Mouse (Mus musculus): Measurements from ENCODE around the gene Plcg2. TPM values are rescaled to one million over a fixed set of nuclear protein-coding genes. Genes with fewer than 3 reads are reported as not detected.
A peak's percentile ranks its signal among the peaks of the same experiment; 100 is the strongest.

Plcg2 gene
- polyA plus RNA-seq, 1 experiment from 2014 or later: 3.8 TPM

GRCm38 (mm10) chr8:117637462-117637861 lies 139.4 kb downstream of the Plcg2 start:
- ATAC-seq (ENCODE audit: insufficient number of reproducible peaks, low FRiP score, low TSS enrichment, low read depth): no peak
- Histone ChIP-seq H3K4me2 (replicated peaks) (no peak overlapping the region), H3K4me1 (no peaks in the 10 kb centered on the region), H3K9me3 (replicated peaks) (no peaks in the 10 kb centered on the region), H3K27me3 (no peaks in the 10 kb centered on the region), H3K36me3 (no peaks in the 10 kb centered on the region), H3K4me3 (replicated peaks) (no peak overlapping the region), H3K27ac (replicated peaks) (no peak overlapping the region), H3K9ac (no peak overlapping the region)
- WGBS: 64% methylated on average over 3 of the region's 3 CpGs

GRCm38 (mm10) chr8:117639631-117640030 lies 141.5 kb downstream of the Plcg2 start:
- no peaks in the 10 kb centered on the region for H3K27me3 ChIP-seq
- no peak overlapping the region for H3K4me3 ChIP-seq (replicated peaks)
- H3K36me3 ChIP-seq: no peaks in the 10 kb centered on the region
- 91% methylated on average over 9 of the region's 9 CpGs for WGBS
- no peak for ATAC-seq (ENCODE audit: insufficient number of reproducible peaks, low FRiP score, low TSS enrichment, low read depth)
- H3K9ac ChIP-seq: no peak overlapping the region
- no peaks in the 10 kb centered on the region for H3K4me1 ChIP-seq
- H3K27ac ChIP-seq (replicated peaks): no peak overlapping the region
- no peak overlapping the region for H3K4me2 ChIP-seq (replicated peaks)
- H3K9me3 ChIP-seq (replicated peaks): no peaks in the 10 kb centered on the region

- H3K4me3 ChIP-seq (replicated peaks): no peak overlapping the region
- no peaks in the 10 kb centered on the region for H3K27me3 ChIP-seq
- H3K9ac ChIP-seq: no peak overlapping the region
- H3K4me1 ChIP-seq: no peaks in the 10 kb centered on the region
- H3K36me3 ChIP-seq: no peaks in the 10 kb centered on the region
- H3K27ac ChIP-seq (replicated peaks): no peak overlapping the region
- no peaks in the 10 kb centered on the region for H3K9me3 ChIP-seq (replicated peaks)
- H3K4me2 ChIP-seq (replicated peaks): no peak overlapping the region
- ATAC-seq (ENCODE audit: insufficient number of reproducible peaks, low FRiP score, low TSS enrichment, low read depth): no peak
- whole genome bisulfite sequencing: 65% methylated on average over 5 of the region's 5 CpGs
Measured at GRCm38 (mm10) chr8:117645486-117645885, 147.4 kb downstream of the Plcg2 start.

- Histone ChIP-seq H3K27ac (replicated peaks) (no peak overlapping the region), H3K4me3 (replicated peaks) (no peak overlapping the region), H3K9me3 (replicated peaks) (no peaks in the 10 kb centered on the region), H3K9ac (no peak overlapping the region), H3K4me1 (no peaks in the 10 kb centered on the region), H3K36me3 (no peaks in the 10 kb centered on the region), H3K4me2 (replicated peaks) (no peak overlapping the region), H3K27me3 (no peaks in the 10 kb centered on the region)
- 57% methylated on average over 2 of the region's 2 CpGs for WGBS
- no peak for ATAC-seq (ENCODE audit: insufficient number of reproducible peaks, low FRiP score, low TSS enrichment, low read depth)
Measured at GRCm38 (mm10) chr8:117646020-117646419, 147.9 kb downstream of the Plcg2 start.

GRCm38 (mm10) chr8:117646440-117646839 lies 148.3 kb downstream of the Plcg2 start:
- H3K4me1 ChIP-seq: no peaks in the 10 kb centered on the region
- 64% methylated on average over 5 of the region's 5 CpGs for WGBS
- H3K36me3 ChIP-seq: no peaks in the 10 kb centered on the region
- H3K9ac ChIP-seq: no peak overlapping the region
- no peak overlapping the region for H3K4me3 ChIP-seq (replicated peaks)
- no peaks in the 10 kb centered on the region for H3K9me3 ChIP-seq (replicated peaks)
- no peak overlapping the region for H3K4me2 ChIP-seq (replicated peaks)
- no peak for ATAC-seq (ENCODE audit: insufficient number of reproducible peaks, low FRiP score, low TSS enrichment, low read depth)
- H3K27ac ChIP-seq (replicated peaks): no peak overlapping the region
- H3K27me3 ChIP-seq: no peaks in the 10 kb centered on the region

GRCm38 (mm10) chr8:117652318-117652717 lies 154.2 kb downstream of the Plcg2 start:
- Histone ChIP-seq H3K9me3 (replicated peaks) (no peaks in the 10 kb centered on the region), H3K9ac (no peak overlapping the region), H3K27me3 (no peaks in the 10 kb centered on the region), H3K4me1 (no peaks in the 10 kb centered on the region), H3K36me3 (no peaks in the 10 kb centered on the region), H3K27ac (replicated peaks) (no peak overlapping the region), H3K4me2 (replicated peaks) (no peak overlapping the region), H3K4me3 (replicated peaks) (no peak overlapping the region)
- 0 out of 2 replicates have a peak, but pooled peaks have one; percentile 39 for ATAC-seq (ENCODE audit: insufficient number of reproducible peaks, low FRiP score, low TSS enrichment, low read depth)
- WGBS: 94% methylated on average over 1 of the region's 1 CpGs

GRCm38 (mm10) chr8:117658990-117659389 lies 160.9 kb downstream of the Plcg2 start:
- Histone ChIP-seq H3K9me3 (replicated peaks) (no peaks in the 10 kb centered on the region), H3K4me1 (peaks cover 7% of the 10 kb centered on the region), H3K4me3 (replicated peaks) (no peak overlapping the region), H3K36me3 (no peaks in the 10 kb centered on the region), H3K9ac (no peak overlapping the region), H3K27me3 (no peaks in the 10 kb centered on the region), H3K4me2 (replicated peaks) (no peak overlapping the region), H3K27ac (replicated peaks) (no peak overlapping the region)
- ATAC-seq (ENCODE audit: insufficient number of reproducible peaks, low FRiP score, low TSS enrichment, low read depth): no peak
- WGBS: 69% methylated on average over 7 of the region's 7 CpGs

- peak; percentile 70; the same call in 1 of the 2 replicates for ATAC-seq (ENCODE audit: insufficient number of reproducible peaks, low FRiP score, low TSS enrichment, low read depth)
- Histone ChIP-seq H3K9ac (no peak overlapping the region), H3K9me3 (replicated peaks) (no peaks in the 10 kb centered on the region), H3K36me3 (no peaks in the 10 kb centered on the region), H3K27ac (replicated peaks) (no peak overlapping the region), H3K4me2 (replicated peaks) (0 out of 2 replicates have a peak overlapping the region, but pooled peaks have one; percentile 4), H3K4me1 (peaks cover 7% of the 10 kb centered on the region), H3K27me3 (no peaks in the 10 kb centered on the region), H3K4me3 (replicated peaks) (no peak overlapping the region)
- 27% methylated on average over 11 of the region's 11 CpGs for WGBS
Measured at GRCm38 (mm10) chr8:117660358-117661031, 162.4 kb downstream of the Plcg2 start.

GRCm38 (mm10) chr8:117667349-117668124 lies 169.4 kb downstream of the Plcg2 start:
- no peaks in the 10 kb centered on the region for H3K9me3 ChIP-seq (replicated peaks)
- 65% methylated on average over 13 of the region's 13 CpGs for WGBS
- H3K4me2 ChIP-seq (replicated peaks): no peak overlapping the region
- no peak; the same call in 1 of the 2 replicates for ATAC-seq (ENCODE audit: insufficient number of reproducible peaks, low FRiP score, low TSS enrichment, low read depth)
- no peak overlapping the region for H3K27ac ChIP-seq (replicated peaks)
- H3K9ac ChIP-seq: no peak overlapping the region
- H3K27me3 ChIP-seq: no peaks in the 10 kb centered on the region
- no peaks in the 10 kb centered on the region for H3K36me3 ChIP-seq
- H3K4me3 ChIP-seq (replicated peaks): no peak overlapping the region
- peaks cover 7% of the 10 kb centered on the region; the same call in 1 of the 2 replicates for H3K4me1 ChIP-seq

GRCm38 (mm10) chr8:117670461-117670860 lies 172.4 kb downstream of the Plcg2 start:
- Histone ChIP-seq H3K27ac (replicated peaks) (no peak overlapping the region), H3K4me3 (replicated peaks) (0 out of 2 replicates have a peak overlapping the region, but pooled peaks have one; percentile 6), H3K27me3 (no peaks in the 10 kb centered on the region), H3K36me3 (no peaks in the 10 kb centered on the region), H3K9me3 (replicated peaks) (no peaks in the 10 kb centered on the region), H3K4me2 (replicated peaks) (0 out of 2 replicates have a peak overlapping the region, but pooled peaks have one; percentile 17), H3K4me1 (peaks cover 12% of the 10 kb centered on the region), H3K9ac (no peak overlapping the region)
- ATAC-seq (ENCODE audit: insufficient number of reproducible peaks, low FRiP score, low TSS enrichment, low read depth): no peak
- 6% methylated on average over 11 of the region's 11 CpGs for WGBS

- Histone ChIP-seq H3K4me2 (replicated peaks) (no peak overlapping the region), H3K36me3 (no peaks in the 10 kb centered on the region), H3K27me3 (no peaks in the 10 kb centered on the region), H3K4me1 (peaks cover 12% of the 10 kb centered on the region), H3K4me3 (replicated peaks) (no peak overlapping the region), H3K27ac (replicated peaks) (no peak overlapping the region), H3K9ac (no peak overlapping the region), H3K9me3 (replicated peaks) (no peaks in the 10 kb centered on the region)
- ATAC-seq (ENCODE audit: insufficient number of reproducible peaks, low FRiP score, low TSS enrichment, low read depth): no peak
- WGBS: 80% methylated on average over 3 of the region's 3 CpGs
Measured at GRCm38 (mm10) chr8:117672558-117672957, 174.5 kb downstream of the Plcg2 start.

Data from embryonic facial prominence, embryonic 15.5 days (tissue).